Mouse (Mus musculus) hindbrain, embryonic 12.5 days (tissue): ENCODE data around the gene Gm11273. TPM values are rescaled to one million over a fixed set of nuclear protein-coding genes. Genes with fewer than 3 reads are reported as not detected.
A peak's percentile ranks its signal among the peaks of the same experiment; 100 is the strongest.
"Not testable (repeated sequence)": the region's sequence is repeated elsewhere in the genome, so short reads cannot be mapped to it uniquely, and the experiment has no call there.

ENCODE experiments used
- ATAC-seq: fragments of 200-750 bp; cut with Nextera tagmentation; 2 replicates; pipeline ENCODE4 v1.8.0; 2017; ENCODE audit warnings: moderate TSS enrichment; ENCODE audit not compliant: low FRiP score
- H3K27ac ChIP-seq: fragments of 300-500 bp; sonication (generic); 2 replicates; pipeline ENCODE4 v1.5.1; 2016; ENCODE audit warnings: mild to moderate bottlenecking
- H3K27me3 ChIP-seq: fragments of 300-500 bp; sonication (generic); 2 replicates; pipeline ENCODE4 v1.6.1; 2016; ENCODE audit warnings: mild to moderate bottlenecking
- H3K36me3 ChIP-seq: fragments of 300-500 bp; sonication (generic); 2 replicates; pipeline ENCODE4 v1.6.1; 2016; ENCODE audit warnings: mild to moderate bottlenecking
- H3K4me1 ChIP-seq: fragments of 300-500 bp; sonication (generic); 2 replicates; pipeline ENCODE4 v1.6.1; 2016
- H3K4me2 ChIP-seq: fragments of 300-500 bp; sonication (generic); replicated peaks from 2 replicates; pipeline ENCODE4 v1.6.1; 2016; ENCODE audit warnings: mild to moderate bottlenecking
- H3K4me3 ChIP-seq: fragments of 300-500 bp; sonication (generic); 2 replicates; pipeline ENCODE4 v1.5.1; 2016; ENCODE audit warnings: mild to moderate bottlenecking
- H3K9ac ChIP-seq: fragments of 300-500 bp; sonication (generic); 2 replicates; pipeline ENCODE4 v1.6.1; 2016; ENCODE audit warnings: mild to moderate bottlenecking, moderate library complexity
- H3K9me3 ChIP-seq: fragments of 300-500 bp; sonication (generic); replicated peaks from 2 replicates; pipeline ENCODE4 v1.6.1; 2016; ENCODE audit warnings: mild to moderate bottlenecking
- WGBS: fragments of 180-500 bp; shearing (Covaris S2); methylation state at CpG from one replicate; pipeline ENCODE4 v1.1.7; 2016; 5-methylcytosine and 5-hydroxymethylcytosine counted together
- polyA plus RNA-seq: library from polyadenylated mRNA; unstranded; fragments of >200 nt; fragmentation: Nextera tagmentation; extraction: Ambion mirVana; gene quantifications from 2 replicates; pipeline ENCODE4 v1.2.1, GENCODE M21; 2016

Gene Gm11273
- polyA plus RNA-seq, 1 experiment from 2014 or later = 2.6 TPM

GRCm38 (mm10) chr13:21472427-21472826 is 28.8 kb downstream of the Gm11273 start:
- H3K4me1 ChIP-seq = 0 out of 2 replicates have a peak, but pooled peaks cover 9% of the 10 kb centered on the region
- no peak overlapping the region for H3K4me2 ChIP-seq
- no peak overlapping the region for H3K27ac ChIP-seq
- H3K4me3 ChIP-seq = no peak overlapping the region
- no peaks in the 10 kb centered on the region for H3K9me3 ChIP-seq
- no peak overlapping the region for H3K9ac ChIP-seq
- H3K36me3 ChIP-seq = no peaks in the 10 kb centered on the region
- 33% methylated on average over 4 of the region's 4 CpGs for WGBS
- H3K27me3 ChIP-seq = 0 out of 2 replicates have a peak, but pooled peaks cover 4% of the 10 kb centered on the region
- no peak for ATAC-seq

- H3K9me3 ChIP-seq = no peaks in the 10 kb centered on the region
- WGBS = 22% methylated on average over 9 of the region's 9 CpGs
- H3K9ac ChIP-seq = no peak overlapping the region
- H3K4me1 ChIP-seq = 0 out of 2 replicates have a peak, but pooled peaks cover 9% of the 10 kb centered on the region
- no peak overlapping the region for H3K4me3 ChIP-seq
- 0 out of 2 replicates have a peak, but pooled peaks cover 4% of the 10 kb centered on the region for H3K27me3 ChIP-seq
- H3K36me3 ChIP-seq = no peaks in the 10 kb centered on the region
- peak overlapping the region; percentile 78; the same call in 1 of the 2 replicates for H3K4me2 ChIP-seq
- H3K27ac ChIP-seq = no peak overlapping the region
- ATAC-seq = no peak
Observed at GRCm38 (mm10) chr13:21469097-21469496, 32.1 kb downstream of the Gm11273 start.

- under 1% methylated on average over 53 of the region's 54 CpGs for WGBS
- H3K36me3 ChIP-seq = no peaks in the 10 kb centered on the region
- H3K27me3 ChIP-seq = 0 out of 2 replicates have a peak, but pooled peaks cover 4% of the 10 kb centered on the region
- peak within 1 kb of the TSS; percentile 71 for H3K9ac ChIP-seq
- 0 out of 2 replicates have a peak, but pooled peaks cover 9% of the 10 kb centered on the region for H3K4me1 ChIP-seq
- no peaks in the 10 kb centered on the region for H3K9me3 ChIP-seq
- H3K4me2 ChIP-seq = peak within 1 kb of the TSS; percentile 78
- peak within 1 kb of the TSS; percentile 70 for H3K27ac ChIP-seq
- peak within 1 kb of the TSS; percentile 53 for H3K4me3 ChIP-seq
- ATAC-seq = peak; percentile 99
Observed at GRCm38 (mm10) chr13:21468061-21469019, 32.9 kb downstream of the Gm11273 start, which contains the start of gene Nkapl. Gene Nkapl, minus strand, starts transcription at chr13:21468509.

- WGBS = 84% methylated on average over 10 of the region's 10 CpGs
- Histone ChIP-seq H3K9me3 (no peaks in the 10 kb centered on the region), H3K4me1 (0 out of 2 replicates have a peak, but pooled peaks cover 9% of the 10 kb centered on the region), H3K27me3 (0 out of 2 replicates have a peak, but pooled peaks cover 4% of the 10 kb centered on the region), H3K4me3 (no peak overlapping the region), H3K4me2 (0 out of 2 replicates have a peak overlapping the region, but pooled peaks have one; percentile 78), H3K27ac (no peak overlapping the region), H3K36me3 (no peaks in the 10 kb centered on the region), H3K9ac (no peak overlapping the region)
- ATAC-seq = no peak
Observed at GRCm38 (mm10) chr13:21467336-21467735, 33.9 kb downstream of the Gm11273 start.

- H3K4me2 ChIP-seq, H3K36me3 ChIP-seq, H3K27me3 ChIP-seq, H3K4me1 ChIP-seq, H3K9ac ChIP-seq, H3K9me3 ChIP-seq, ATAC-seq, H3K4me3 ChIP-seq, H3K27ac ChIP-seq: not testable (repeated sequence)
- 51% methylated on average over 9 of the region's 9 CpGs for WGBS
Observed at GRCm38 (mm10) chr13:21462516-21462915, 38.7 kb downstream of the Gm11273 start.

- H3K27me3 ChIP-seq = peaks cover 11% of the 10 kb centered on the region
- no peaks in the 10 kb centered on the region for H3K36me3 ChIP-seq
- 12% methylated on average over 4 of the region's 4 CpGs for WGBS
- H3K4me1 ChIP-seq = peaks cover 10% of the 10 kb centered on the region
- no peak for ATAC-seq
- H3K4me2 ChIP-seq = no peak overlapping the region
- H3K9me3 ChIP-seq = no peaks in the 10 kb centered on the region
- no peak overlapping the region for H3K4me3 ChIP-seq
- no peak overlapping the region for H3K9ac ChIP-seq
- no peak overlapping the region for H3K27ac ChIP-seq
Observed at GRCm38 (mm10) chr13:21456347-21456746, 44.9 kb downstream of the Gm11273 start.

GRCm38 (mm10) chr13:21454133-21454532 is 47.1 kb downstream of the Gm11273 start:
- Histone ChIP-seq H3K4me1 (peaks cover 10% of the 10 kb centered on the region), H3K27ac (no peak overlapping the region), H3K4me2 (no peak overlapping the region), H3K27me3 (peaks cover 11% of the 10 kb centered on the region), H3K9ac (no peak overlapping the region), H3K9me3 (no peaks in the 10 kb centered on the region), H3K4me3 (no peak overlapping the region), H3K36me3 (no peaks in the 10 kb centered on the region)
- WGBS = 96% methylated on average over 3 of the region's 3 CpGs
- no peak for ATAC-seq

- Histone ChIP-seq H3K9ac (peak within 1 kb of the TSS; percentile 68), H3K36me3 (0 out of 2 replicates have a peak, but pooled peaks cover 2% of the 10 kb centered on the region), H3K27me3 (peaks cover 11% of the 10 kb centered on the region), H3K9me3 (no peaks in the 10 kb centered on the region), H3K27ac (peak within 1 kb of the TSS; percentile 58; the same call in 1 of the 2 replicates), H3K4me2 (peak within 1 kb of the TSS; percentile 77), H3K4me3 (peak within 1 kb of the TSS; percentile 64), H3K4me1 (peaks cover 10% of the 10 kb centered on the region)
- WGBS = 1% methylated on average over 23 of the region's 23 CpGs
- peak; percentile 93 for ATAC-seq
Observed at GRCm38 (mm10) chr13:21453449-21453848, 47.8 kb downstream of the Gm11273 start, which contains the start of gene Zscan26. Gene Zscan26, minus strand, starts transcription at chr13:21453730.

GRCm38 (mm10) chr13:21453042-21453441 is 48.2 kb downstream of the Gm11273 start:
- Histone ChIP-seq H3K27me3 (peaks cover 11% of the 10 kb centered on the region), H3K27ac (peak overlapping the region; percentile 58; the same call in 1 of the 2 replicates), H3K4me2 (peak overlapping the region; percentile 77), H3K4me1 (peaks cover 10% of the 10 kb centered on the region), H3K4me3 (peak overlapping the region; percentile 64), H3K36me3 (peaks cover 6% of the 10 kb centered on the region; the same call in 1 of the 2 replicates), H3K9ac (peak overlapping the region; percentile 68), H3K9me3 (no peaks in the 10 kb centered on the region)
- peak; percentile 23 for ATAC-seq
- 5% methylated on average over 13 of the region's 13 CpGs for WGBS

Other genes with a start within 250 kb of the Gm11273 start
- not detected in 2 replicates for gene Gpx5, start 208.7 kb downstream of the Gm11273 start, polyA plus RNA-seq
- gene Gpx6, start 189.3 kb downstream of the Gm11273 start, polyA plus RNA-seq = 0.85 TPM in 1 of 2 replicates, not detected in the other
- not detected in 2 replicates for gene Olfr1367, start 154.5 kb downstream of the Gm11273 start, polyA plus RNA-seq
- gene Zscan12, start 138.6 kb downstream of the Gm11273 start, polyA plus RNA-seq = 16.6 and 17.0 TPM in 2 replicates
- 91.0 and 96.2 TPM in 2 replicates for gene Zkscan3, start 98.7 kb downstream of the Gm11273 start, polyA plus RNA-seq
- 4.2 and 4.9 TPM in 2 replicates for gene Pgbd1, start 60.4 kb downstream of the Gm11273 start, polyA plus RNA-seq
- gene Zscan26, start 47.7 kb downstream of the Gm11273 start, polyA plus RNA-seq = 23.4 and 26.2 TPM in 2 replicates
- gene Nkapl, start 32.9 kb downstream of the Gm11273 start, polyA plus RNA-seq = 2.5 and 2.7 TPM in 2 replicates
- gene Zkscan4, start 22.5 kb downstream of the Gm11273 start, polyA plus RNA-seq = 6.8 and 7.0 TPM in 2 replicates
- gene Gm10065, start 22.0 kb downstream of the Gm11273 start, polyA plus RNA-seq = not detected in 2 replicates
- gene AK157302, start 6.2 kb downstream of the Gm11273 start, polyA plus RNA-seq = 0.16 and 0.40 TPM in 2 replicates
- 9.0 and 9.8 TPM in 2 replicates for gene Zkscan8, start 29.7 kb upstream of the Gm11273 start, polyA plus RNA-seq
- 0.20 and 0.22 TPM in 2 replicates for gene Olfr1366, start 41.4 kb upstream of the Gm11273 start, polyA plus RNA-seq
- not detected in 2 replicates for gene Olfr1535, start 58.5 kb upstream of the Gm11273 start, polyA plus RNA-seq
- gene Olfr1364, start 80.3 kb upstream of the Gm11273 start, polyA plus RNA-seq = not detected in 2 replicates
- gene Olfr1362, start 112.6 kb upstream of the Gm11273 start, polyA plus RNA-seq = not detected in 2 replicates
- gene Olfr11, start 141.1 kb upstream of the Gm11273 start, polyA plus RNA-seq = 0.07 TPM in 1 of 2 replicates, not detected in the other
- gene Olfr1361, start 162.0 kb upstream of the Gm11273 start, polyA plus RNA-seq = not detected in 2 replicates
- gene Olfr1360, start 176.0 kb upstream of the Gm11273 start, polyA plus RNA-seq = not detected in 2 replicates
- gene Olfr1359, start 196.7 kb upstream of the Gm11273 start, polyA plus RNA-seq = not detected in 2 replicates
- 3.6 and 4.4 TPM in 2 replicates for gene Hist1h2bl, start 214.7 kb upstream of the Gm11273 start, polyA plus RNA-seq
- 17.3 and 29.5 TPM in 2 replicates for gene Hist1h2ai, start 215.0 kb upstream of the Gm11273 start, polyA plus RNA-seq
- gene Hist1h3h, start 216.2 kb upstream of the Gm11273 start, polyA plus RNA-seq = 8.9 and 18.3 TPM in 2 replicates
- 2.6 and 4.9 TPM in 2 replicates for gene Hist1h2bm, start 220.6 kb upstream of the Gm11273 start, polyA plus RNA-seq
- 0.98 and 1.0 TPM in 2 replicates for gene Hist1h4j, start 233.6 kb upstream of the Gm11273 start, polyA plus RNA-seq
- 2.9 TPM in 1 of 2 replicates, not detected in the other for gene Hist1h4k, start 249.1 kb upstream of the Gm11273 start, polyA plus RNA-seq